10 mouse cellular contexts compared by ENCODE assay signal in genomic region chr17:28009716-28010114, GRCm38 (mm10).
DNase-seq lines count a peak whose midpoint lies in the region; ATAC-seq lines count a peak whose summit lies in the region.
"Had no signal": no experiment of that assay in that cellular context is flagged by ENCODE, and none has a peak within 500 bp of the region (broad histone marks: within the 10 kb centered on the region; RNA-seq: fewer than 3 reads in every experiment).

No protein-coding gene starts in this region.

- WGBS in kidney, embryonic 15.5 days, result 90% methylated on average over 7 of the region's 7 CpGs
- WGBS in embryonic facial prominence, embryonic 14.5 days, result 92% methylated on average over 7 of the region's 7 CpGs
- 81% methylated on average over 7 of the region's 7 CpGs for WGBS in liver, embryonic 11.5 days
- 94% methylated on average over 7 of the region's 7 CpGs for WGBS in forebrain, embryonic 13.5 days

- H3K9ac ChIP-seq in kidney, embryonic 15.5 days, result no peak overlapping the region
- peak overlapping the region; percentile 9 for H3K9ac ChIP-seq in embryonic facial prominence, embryonic 14.5 days (ENCODE audit: low read depth, low read length)
- H3K9ac ChIP-seq in liver, embryonic 11.5 days (ENCODE audit: low read depth, low read length), result peak overlapping the region; percentile 73
- H3K9ac ChIP-seq in forebrain, embryonic 13.5 days, result no peak overlapping the region

- peaks cover 75% of the 10 kb centered on the region for H3K4me1 ChIP-seq in kidney, embryonic 15.5 days
- peaks cover 56% of the 10 kb centered on the region for H3K4me1 ChIP-seq in embryonic facial prominence, embryonic 14.5 days (ENCODE audit: control insufficient read depth, insufficient read depth, low read length)
- H3K4me1 ChIP-seq in liver, embryonic 11.5 days (replicated peaks; ENCODE audit: control insufficient read depth, insufficient read depth, low read length), result peaks cover 70% of the 10 kb centered on the region
- peaks cover 66% of the 10 kb centered on the region for H3K4me1 ChIP-seq in forebrain, embryonic 13.5 days

- no peak for DNase-seq in kidney, adult 18-20 months
- peak; percentile 75 for DNase-seq in adrenal gland, postnatal 10 days
- no peak for DNase-seq in embryonic facial prominence, embryonic 14.5 days (ENCODE audit: low spot score)
- no peak for DNase-seq in liver, embryonic 11.5 days (ENCODE audit: low spot score)
- no peak for DNase-seq in right cerebral cortex, postnatal 36 days (ENCODE audit: low spot score in 2 of 2)
- DNase-seq: right cerebral cortex, postnatal 4 days had no signal

- H3K9me3 ChIP-seq in kidney, embryonic 15.5 days (replicated peaks), result no peaks in the 10 kb centered on the region
- H3K9me3 ChIP-seq in embryonic facial prominence, embryonic 14.5 days (ENCODE audit: control insufficient read depth, low read length), result no peaks in the 10 kb centered on the region
- H3K9me3 ChIP-seq in liver, embryonic 11.5 days (ENCODE audit: control insufficient read depth, low read length), result no peaks in the 10 kb centered on the region
- H3K9me3 ChIP-seq in forebrain, embryonic 13.5 days (replicated peaks), result no peaks in the 10 kb centered on the region
- H3K9me3 ChIP-seq: embryonic facial prominence, embryonic 12.5 days had no signal

- H3K27ac ChIP-seq in kidney, embryonic 15.5 days, result no peak overlapping the region
- H3K27ac ChIP-seq in embryonic facial prominence, embryonic 14.5 days (replicated peaks; ENCODE audit: low read depth, low read length), result no peak overlapping the region
- H3K27ac ChIP-seq in liver, embryonic 11.5 days (ENCODE audit: low read depth, low read length), result no peak overlapping the region
- no peak overlapping the region for H3K27ac ChIP-seq in forebrain, embryonic 13.5 days
- H3K27ac ChIP-seq: embryonic facial prominence, embryonic 12.5 days had no signal

- peak overlapping the region; percentile 58; the same call in 1 of the 2 replicates for H3K4me2 ChIP-seq in kidney, embryonic 15.5 days
- H3K4me2 ChIP-seq in embryonic facial prominence, embryonic 14.5 days (ENCODE audit: low read depth, low read length), result peak overlapping the region; percentile 52; the same call in 1 of the 2 replicates
- peak overlapping the region; percentile 79 for H3K4me2 ChIP-seq in liver, embryonic 11.5 days
- H3K4me2 ChIP-seq in forebrain, embryonic 13.5 days, result no peak overlapping the region

- no peak for ATAC-seq in kidney, embryonic 15.5 days (replicated peaks; ENCODE audit: low FRiP score)
- no peak for ATAC-seq in embryonic facial prominence, embryonic 14.5 days (ENCODE audit: low read depth)
- ATAC-seq in liver, embryonic 11.5 days (replicated peaks; ENCODE audit: low FRiP score), result no peak
- no peak for ATAC-seq in frontal cortex, adult (ENCODE audit: low TSS enrichment)
- no peak for ATAC-seq in forebrain, embryonic 13.5 days

- H3K27me3 ChIP-seq in kidney, embryonic 15.5 days, result no peaks in the 10 kb centered on the region
- H3K27me3 ChIP-seq in embryonic facial prominence, embryonic 14.5 days (replicated peaks; ENCODE audit: control insufficient read depth, insufficient read depth, low read length), result no peaks in the 10 kb centered on the region
- H3K27me3 ChIP-seq in liver, embryonic 11.5 days (replicated peaks; ENCODE audit: control insufficient read depth, insufficient read depth, low read length), result no peaks in the 10 kb centered on the region
- H3K27me3 ChIP-seq in forebrain, embryonic 13.5 days, result 0 out of 2 replicates have a peak, but pooled peaks cover 5% of the 10 kb centered on the region
- H3K27me3 ChIP-seq: embryonic facial prominence, embryonic 12.5 days had no signal

- H3K36me3 ChIP-seq in kidney, embryonic 15.5 days, result peaks cover 7% of the 10 kb centered on the region; the same call in 1 of the 2 replicates
- H3K36me3 ChIP-seq in embryonic facial prominence, embryonic 14.5 days (ENCODE audit: control insufficient read depth, insufficient read depth, low read length), result 0 out of 2 replicates have a peak, but pooled peaks cover 4% of the 10 kb centered on the region
- peaks cover 5% of the 10 kb centered on the region; the same call in 1 of the 2 replicates for H3K36me3 ChIP-seq in liver, embryonic 11.5 days (ENCODE audit: control insufficient read depth, insufficient read depth, low read length)
- peaks cover 28% of the 10 kb centered on the region for H3K36me3 ChIP-seq in forebrain, embryonic 13.5 days (ENCODE audit: poor library complexity, severe bottlenecking)

- H3K4me3 ChIP-seq in kidney, embryonic 15.5 days (replicated peaks), result no peak overlapping the region
- H3K4me3 ChIP-seq in embryonic facial prominence, embryonic 14.5 days (ENCODE audit: low read depth, low read length), result no peak overlapping the region
- H3K4me3 ChIP-seq in liver, embryonic 11.5 days (ENCODE audit: low read depth, low read length), result peak overlapping the region; percentile 46; the same call in 1 of the 2 replicates
- H3K4me3 ChIP-seq in forebrain, embryonic 13.5 days, result no peak overlapping the region
- H3K4me3 ChIP-seq: embryonic facial prominence, embryonic 12.5 days had no signal

Comparison
In these comparisons a context has a peak if more than half of its experiments do, and no peak if none do; other contexts are left out.
1. H3K9ac ChIP-seq: peak in embryonic facial prominence, embryonic 14.5 days (single experiment) and liver, embryonic 11.5 days (single experiment); none in kidney, embryonic 15.5 days (single experiment) and forebrain, embryonic 13.5 days (single experiment).